Mouse (Mus musculus) midbrain, embryonic 12.5 days (tissue): ENCODE results near the gene Fry. TPM values are rescaled to one million over a fixed set of nuclear protein-coding genes. Genes with fewer than 3 reads are reported as not detected.

Experiments
- ATAC-seq: fragments of 200-750 bp; cut with Nextera tagmentation; 2 replicates; pipeline ENCODE4 v1.8.0; 2017; ENCODE audit warnings: low read depth, moderate TSS enrichment, moderate library complexity; ENCODE audit not compliant: low FRiP score
- H3K27ac ChIP-seq: fragments of 300-500 bp; sonication (generic); replicated peaks from 2 replicates; pipeline ENCODE4 v1.5.1; 2016; ENCODE audit warnings: mild to moderate bottlenecking
- H3K27me3 ChIP-seq: fragments of 300-500 bp; sonication (generic); 2 replicates; pipeline ENCODE4 v1.6.1; 2016; ENCODE audit warnings: mild to moderate bottlenecking
- H3K36me3 ChIP-seq: fragments of 300-500 bp; sonication (generic); 2 replicates; pipeline ENCODE4 v1.6.1; 2016
- H3K4me1 ChIP-seq: fragments of 300-500 bp; sonication (generic); 2 replicates; pipeline ENCODE4 v1.6.1; 2016
- H3K4me2 ChIP-seq: fragments of 300-500 bp; sonication (generic); replicated peaks from 2 replicates; pipeline ENCODE4 v1.6.1; 2016; ENCODE audit warnings: mild to moderate bottlenecking, moderate library complexity
- H3K4me3 ChIP-seq: fragments of 300-500 bp; sonication (generic); 2 replicates; pipeline ENCODE4 v1.5.1; 2016; ENCODE audit warnings: mild to moderate bottlenecking
- H3K9ac ChIP-seq: fragments of 300-500 bp; sonication (generic); replicated peaks from 2 replicates; pipeline ENCODE4 v1.6.1; 2016; ENCODE audit warnings: mild to moderate bottlenecking, moderate library complexity
- H3K9me3 ChIP-seq: fragments of 300-500 bp; sonication (generic); 2 replicates; pipeline ENCODE4 v1.6.1; 2016; ENCODE audit warnings: mild to moderate bottlenecking
- WGBS: fragments of 180-500 bp; shearing (Covaris S2); methylation state at CpG from one replicate; pipeline ENCODE4 v1.1.7; 2016; 5-methylcytosine and 5-hydroxymethylcytosine counted together
- polyA plus RNA-seq: library from polyadenylated mRNA; unstranded; fragments of >200 nt; fragmentation: Nextera tagmentation; extraction: Ambion mirVana; gene quantifications from 2 replicates; pipeline ENCODE4 v1.2.1, GENCODE M21; 2016

The Fry gene
- polyA plus RNA-seq, 1 experiment from 2014 or later: 18.2 TPM

- Histone ChIP-seq H3K9ac (no peak overlapping the region), H3K4me1 (no peaks in the 10 kb centered on the region), H3K9me3 (no peaks in the 10 kb centered on the region), H3K27ac (no peak overlapping the region), H3K36me3 (no peaks in the 10 kb centered on the region), H3K4me2 (no peak overlapping the region), H3K4me3 (no peak overlapping the region), H3K27me3 (no peaks in the 10 kb centered on the region)
- ATAC-seq: no peak
- 48% methylated on average over 6 of the region's 6 CpGs for WGBS
Measured at GRCm38 (mm10) chr5:150157682-150158081, 39.2 kb downstream of the Fry start.

- Histone ChIP-seq H3K9me3 (no peaks in the 10 kb centered on the region), H3K4me1 (no peaks in the 10 kb centered on the region), H3K4me3 (no peak overlapping the region), H3K9ac (no peak overlapping the region), H3K27me3 (no peaks in the 10 kb centered on the region), H3K36me3 (no peaks in the 10 kb centered on the region), H3K27ac (no peak overlapping the region), H3K4me2 (no peak overlapping the region)
- 62% methylated on average over 5 of the region's 5 CpGs for WGBS
- no peak for ATAC-seq
Measured at GRCm38 (mm10) chr5:150159151-150159550, 40.7 kb downstream of the Fry start.

- WGBS: 92% methylated on average over 6 of the region's 6 CpGs
- H3K4me1 ChIP-seq: no peaks in the 10 kb centered on the region
- no peak overlapping the region for H3K4me2 ChIP-seq
- no peaks in the 10 kb centered on the region for H3K36me3 ChIP-seq
- ATAC-seq: no peak
- no peak overlapping the region for H3K4me3 ChIP-seq
- H3K9me3 ChIP-seq: no peaks in the 10 kb centered on the region
- no peak overlapping the region for H3K27ac ChIP-seq
- no peaks in the 10 kb centered on the region for H3K27me3 ChIP-seq
- H3K9ac ChIP-seq: no peak overlapping the region
Measured at GRCm38 (mm10) chr5:150161193-150161592, 42.7 kb downstream of the Fry start.

GRCm38 (mm10) chr5:150161898-150162297, 43.5 kb downstream of the Fry start:
- no peak overlapping the region for H3K27ac ChIP-seq
- H3K27me3 ChIP-seq: no peaks in the 10 kb centered on the region
- H3K4me1 ChIP-seq: no peaks in the 10 kb centered on the region
- no peaks in the 10 kb centered on the region for H3K9me3 ChIP-seq
- ATAC-seq: no peak
- H3K4me2 ChIP-seq: no peak overlapping the region
- no peaks in the 10 kb centered on the region for H3K36me3 ChIP-seq
- H3K9ac ChIP-seq: no peak overlapping the region
- H3K4me3 ChIP-seq: no peak overlapping the region
- WGBS: 85% methylated on average over 5 of the region's 5 CpGs

GRCm38 (mm10) chr5:150164671-150165070, 46.2 kb downstream of the Fry start:
- Histone ChIP-seq H3K36me3 (no peaks in the 10 kb centered on the region), H3K4me3 (no peak overlapping the region), H3K4me1 (no peaks in the 10 kb centered on the region), H3K4me2 (no peak overlapping the region), H3K9ac (no peak overlapping the region), H3K27ac (no peak overlapping the region), H3K9me3 (no peaks in the 10 kb centered on the region), H3K27me3 (no peaks in the 10 kb centered on the region)
- 84% methylated on average over 3 of the region's 3 CpGs for WGBS
- ATAC-seq: no peak

- no peak overlapping the region for H3K4me2 ChIP-seq
- H3K9ac ChIP-seq: no peak overlapping the region
- H3K4me1 ChIP-seq: no peaks in the 10 kb centered on the region
- no peak overlapping the region for H3K4me3 ChIP-seq
- no peaks in the 10 kb centered on the region for H3K27me3 ChIP-seq
- no peaks in the 10 kb centered on the region for H3K36me3 ChIP-seq
- no peaks in the 10 kb centered on the region for H3K9me3 ChIP-seq
- H3K27ac ChIP-seq: no peak overlapping the region
- WGBS: 80% methylated on average over 5 of the region's 5 CpGs
- ATAC-seq: no peak
Measured at GRCm38 (mm10) chr5:150166811-150167210, 48.4 kb downstream of the Fry start.

GRCm38 (mm10) chr5:150167287-150167686, 48.8 kb downstream of the Fry start:
- no peaks in the 10 kb centered on the region for H3K9me3 ChIP-seq
- no peak overlapping the region for H3K4me2 ChIP-seq
- no peaks in the 10 kb centered on the region for H3K36me3 ChIP-seq
- no peaks in the 10 kb centered on the region for H3K4me1 ChIP-seq
- no peak for ATAC-seq
- H3K27me3 ChIP-seq: no peaks in the 10 kb centered on the region
- no peak overlapping the region for H3K9ac ChIP-seq
- no peak overlapping the region for H3K27ac ChIP-seq
- 39% methylated on average over 2 of the region's 2 CpGs for WGBS
- H3K4me3 ChIP-seq: no peak overlapping the region

GRCm38 (mm10) chr5:150168712-150169111, 50.3 kb downstream of the Fry start:
- WGBS: 3% methylated on average over 9 of the region's 9 CpGs
- Histone ChIP-seq H3K36me3 (no peaks in the 10 kb centered on the region), H3K4me1 (no peaks in the 10 kb centered on the region), H3K4me3 (no peak overlapping the region), H3K9ac (no peak overlapping the region), H3K4me2 (no peak overlapping the region), H3K27me3 (no peaks in the 10 kb centered on the region), H3K27ac (no peak overlapping the region), H3K9me3 (no peaks in the 10 kb centered on the region)
- ATAC-seq: peak; percentile 85

GRCm38 (mm10) chr5:150171562-150171961, 53.1 kb downstream of the Fry start:
- H3K27ac ChIP-seq: no peak overlapping the region
- H3K27me3 ChIP-seq: no peaks in the 10 kb centered on the region
- ATAC-seq: no peak
- no peak overlapping the region for H3K9ac ChIP-seq
- H3K4me1 ChIP-seq: no peaks in the 10 kb centered on the region
- 66% methylated on average over 10 of the region's 10 CpGs for whole genome bisulfite sequencing
- 0 out of 2 replicates have a peak, but pooled peaks cover 4% of the 10 kb centered on the region for H3K9me3 ChIP-seq
- no peak overlapping the region for H3K4me2 ChIP-seq
- H3K36me3 ChIP-seq: no peaks in the 10 kb centered on the region
- H3K4me3 ChIP-seq: no peak overlapping the region

- Histone ChIP-seq H3K27me3 (no peaks in the 10 kb centered on the region), H3K4me1 (no peaks in the 10 kb centered on the region), H3K27ac (no peak overlapping the region), H3K4me2 (no peak overlapping the region), H3K36me3 (no peaks in the 10 kb centered on the region), H3K9me3 (0 out of 2 replicates have a peak, but pooled peaks cover 4% of the 10 kb centered on the region), H3K9ac (no peak overlapping the region), H3K4me3 (no peak overlapping the region)
- ATAC-seq: no peak
- WGBS: 87% methylated on average over 6 of the region's 6 CpGs
Measured at GRCm38 (mm10) chr5:150173869-150174268, 55.4 kb downstream of the Fry start.

GRCm38 (mm10) chr5:150174950-150175349, 56.5 kb downstream of the Fry start:
- H3K9ac ChIP-seq: no peak overlapping the region

GRCm38 (mm10) chr5:150176251-150177015, 58.0 kb downstream of the Fry start:
- WGBS: 85% methylated on average over 13 of the region's 13 CpGs
- no peaks in the 10 kb centered on the region for H3K36me3 ChIP-seq
- no peaks in the 10 kb centered on the region for H3K27me3 ChIP-seq
- H3K27ac ChIP-seq: no peak overlapping the region
- ATAC-seq: no peak
- H3K9ac ChIP-seq: no peak overlapping the region
- no peaks in the 10 kb centered on the region for H3K4me1 ChIP-seq
- H3K9me3 ChIP-seq: 0 out of 2 replicates have a peak, but pooled peaks cover 4% of the 10 kb centered on the region
- no peak overlapping the region for H3K4me2 ChIP-seq
- H3K4me3 ChIP-seq: no peak overlapping the region

More at GRCm38 (mm10) chr5:150174950-150175349, 56.5 kb downstream of the Fry start:
- Histone ChIP-seq H3K4me2 (no peak overlapping the region), H3K36me3 (no peaks in the 10 kb centered on the region), H3K9me3 (0 out of 2 replicates have a peak, but pooled peaks cover 4% of the 10 kb centered on the region), H3K27me3 (no peaks in the 10 kb centered on the region), H3K4me1 (no peaks in the 10 kb centered on the region), H3K4me3 (no peak overlapping the region), H3K27ac (no peak overlapping the region)
- no peak for ATAC-seq

- no peak overlapping the region for H3K9ac ChIP-seq
- H3K27ac ChIP-seq: no peak overlapping the region
- H3K4me3 ChIP-seq: no peak overlapping the region
- 0 out of 2 replicates have a peak, but pooled peaks cover 4% of the 10 kb centered on the region for H3K9me3 ChIP-seq
- no peaks in the 10 kb centered on the region for H3K36me3 ChIP-seq
- 83% methylated on average over 1 of the region's 1 CpGs for WGBS
- H3K4me1 ChIP-seq: no peaks in the 10 kb centered on the region
- H3K27me3 ChIP-seq: no peaks in the 10 kb centered on the region
- H3K4me2 ChIP-seq: no peak overlapping the region
- ATAC-seq: no peak
Measured at GRCm38 (mm10) chr5:150177757-150178156, 59.3 kb downstream of the Fry start.
